Mouse (Mus musculus): ENCODE results near the gene Nfkb2.

DNA sequence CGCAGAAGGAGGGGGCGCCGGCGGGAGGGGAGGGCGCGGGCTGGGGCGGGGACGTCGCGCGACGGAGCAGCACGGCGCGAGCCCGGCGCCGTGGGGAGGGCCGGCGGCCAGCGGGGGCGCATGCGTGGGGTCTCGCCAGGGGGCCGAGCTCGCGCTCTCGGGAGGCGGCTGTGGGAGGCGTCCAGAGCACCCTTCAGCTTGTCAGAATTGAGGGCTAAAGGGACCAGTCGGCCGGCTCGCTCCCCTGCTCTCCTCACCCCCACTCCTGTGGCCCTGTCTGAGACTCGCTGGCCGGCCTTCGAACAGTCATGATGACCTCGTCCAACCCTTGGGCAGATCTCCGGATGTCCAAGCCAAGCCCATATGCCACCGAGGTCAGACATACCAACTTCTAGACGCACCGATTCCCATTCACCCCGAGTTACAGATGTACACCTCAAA, 13.9 kb downstream of the Nfkb2 start:
- no peak for TF ChIP-seq MAX (IDR thresholded peaks at IDR 0.05; ENCODE audit: low read depth)
- no peak for TF ChIP-seq POLR2AphosphoS2 (IDR thresholded peaks at IDR 0.05; ENCODE audit: insufficient read length, low read depth)
- TF ChIP-seq E2F4 (IDR thresholded peaks at IDR 0.05; ENCODE audit: insufficient read depth): no peak
